Mouse (Mus musculus) T-cell, adult 66 days (primary cell): ENCODE data around the gene Ccdc106. TPM values are rescaled to one million over a fixed set of nuclear protein-coding genes. Genes with fewer than 3 reads are reported as not detected.

Experiments used
- total RNA-seq, 2 experiments: library from RNA; stranded (reverse); gene quantifications; 3 replicates in 1 of 2; 4 replicates in 1 of 2; pipeline ENCODE4 v1.2.4; 2023

Gene Ccdc106
- total RNA-seq = 1 to 10 TPM in 1 of 2 experiments, not detected in 1; 1.2 TPM

GRCm38 (mm10) chr7:5020000-5020681, at the start of gene Ccdc106, which contains the start of gene Zfp865:
Ccdc106 (plus strand) TSS chr7:5020553.
Zfp865 (plus strand) TSS chr7:5020376.

GRCm38 (mm10) chr7:4971068-4971467, 49.3 kb upstream of the Ccdc106 start, which contains the start of gene Sbk3:
Sbk3 (minus strand) TSS chr7:4971168.

GRCm38 (mm10) chr7:4996003-4996895, 24.1 kb upstream of the Ccdc106 start, which contains the start of gene Zfp579:
Zfp579 (minus strand) TSS chr7:4996158.

GRCm38 (mm10) chr7:5014251-5015117, 5.9 kb upstream of the Ccdc106 start, which contains the start of the genes Zfp524 and Fiz1:
Zfp524 (plus strand) TSS chr7:5014415.
Fiz1 (minus strand) TSS chr7:5014697.

GRCm38 (mm10) chr7:5015118-5016001, 5.0 kb upstream of the Ccdc106 start, which contains the start of gene Gm44973:
Gm44973 (plus strand) TSS chr7:5015496.

GRCm38 (mm10) chr7:5033818-5034217, 13.5 kb downstream of the Ccdc106 start, which contains the start of gene 4632433K11Rik:
4632433K11Rik (plus strand) TSS chr7:5034118.

GRCm38 (mm10) chr7:5038109-5038732, 17.9 kb downstream of the Ccdc106 start, which contains the start of gene Zfp784:
Zfp784 (minus strand) TSS chr7:5038446.

GRCm38 (mm10) chr7:5051193-5052192, 31.1 kb downstream of the Ccdc106 start, which contains the start of gene Zfp580:
Zfp580 (plus strand) TSS chr7:5051538.

GRCm38 (mm10) chr7:5061774-5062359, 41.5 kb downstream of the Ccdc106 start, which contains the start of gene U2af2:
U2af2 (plus strand) TSS chr7:5062143.

GRCm38 (mm10) chr7:5080010-5080751, 59.8 kb downstream of the Ccdc106 start, which contains the start of gene Epn1:
Epn1 (plus strand) TSS chr7:5080235.

Other genes with a start within 250 kb of the Ccdc106 start
- gene Fam71e2, start 249.3 kb upstream of the Ccdc106 start, total RNA-seq = not detected
- gene Il11, start 237.7 kb upstream of the Ccdc106 start, total RNA-seq = not detected
- gene Tmem190, start 237.6 kb upstream of the Ccdc106 start, total RNA-seq = not detected
- 1 to 10 TPM; 1.4 to 2.7 TPM for gene Tmem238, start 230.9 kb upstream of the Ccdc106 start, total RNA-seq
- 1,000 to 10,000 TPM; 2,356 to 2,505 TPM for gene Rpl28, start 227.7 kb upstream of the Ccdc106 start, total RNA-seq
- gene Ube2s, start 208.0 kb upstream of the Ccdc106 start, total RNA-seq = 100 to 1,000 TPM; 160 to 166 TPM
- under 1 TPM; 0.23 to 0.36 TPM for gene Shisa7, start 175.9 kb upstream of the Ccdc106 start, total RNA-seq
- gene Isoc2b, start 150.3 kb upstream of the Ccdc106 start, total RNA-seq = 1 to 10 TPM; 4.1 to 4.2 TPM
- 10 to 100 TPM; 10.4 to 13.5 TPM for gene Isoc2a, start 143.4 kb upstream of the Ccdc106 start, total RNA-seq
- not detected for gene Gm36210, start 114.0 kb upstream of the Ccdc106 start, total RNA-seq
- gene Zfp628, start 105.3 kb upstream of the Ccdc106 start, total RNA-seq = 10 to 100 TPM; 30.9 to 32.3 TPM
- gene Nat14, start 98.5 kb upstream of the Ccdc106 start, total RNA-seq = 10 to 100 TPM; 10.5 to 10.7 TPM
- 1 to 10 TPM in 1 of 2 experiments, under 1 TPM in 1; 0.73 to 1.3 TPM for gene Ssc5d, start 94.8 kb upstream of the Ccdc106 start, total RNA-seq
- gene Sbk2, start 56.1 kb upstream of the Ccdc106 start, total RNA-seq = 1 to 10 TPM in 1 of 2 experiments, not detected in 1; 1.4 TPM
- gene Sbk3, start 49.4 kb upstream of the Ccdc106 start, total RNA-seq = not detected
- gene Zfp579, start 24.4 kb upstream of the Ccdc106 start, total RNA-seq = 10 to 100 TPM; 33.7 to 35.1 TPM
- 10 to 100 TPM; 16.2 to 17.2 TPM for gene Zfp524, start 6.1 kb upstream of the Ccdc106 start, total RNA-seq
- gene Fiz1, start 5.9 kb upstream of the Ccdc106 start, total RNA-seq = 10 to 100 TPM; 49.3 to 54.1 TPM
- gene Gm44973, start 5.1 kb upstream of the Ccdc106 start, total RNA-seq = not detected
- gene Zfp865, start 177 bp upstream of the Ccdc106 start, total RNA-seq = 10 to 100 TPM; 56.0 to 56.5 TPM
- gene 4632433K11Rik, start 13.6 kb downstream of the Ccdc106 start, total RNA-seq = under 1 TPM in 1 of 2 experiments, not detected in 1; 0.55 TPM
- 1 to 10 TPM; 5.9 TPM for gene Zfp784, start 17.9 kb downstream of the Ccdc106 start, total RNA-seq
- 1 to 10 TPM; 5.6 to 7.3 TPM for gene Zfp580, start 31.0 kb downstream of the Ccdc106 start, total RNA-seq
- 100 to 1,000 TPM; 454 to 464 TPM for gene U2af2, start 41.6 kb downstream of the Ccdc106 start, total RNA-seq
- 100 to 1,000 TPM; 107 to 112 TPM for gene Epn1, start 59.7 kb downstream of the Ccdc106 start, total RNA-seq
- gene Rfpl4, start 96.4 kb downstream of the Ccdc106 start, total RNA-seq = not detected
- gene Rasl2-9, start 105.4 kb downstream of the Ccdc106 start, total RNA-seq = not detected
- gene Vmn1r55, start 129.1 kb downstream of the Ccdc106 start, total RNA-seq = not detected
- gene Vmn1r56, start 176.2 kb downstream of the Ccdc106 start, total RNA-seq = not detected
- gene Vmn1r57, start 197.9 kb downstream of the Ccdc106 start, total RNA-seq = not detected